Mouse (Mus musculus) macrophage (primary cell): ENCODE results near the gene Trim28. TPM values are rescaled to one million over a fixed set of nuclear protein-coding genes. Genes with fewer than 3 reads are reported as not detected.
"Not testable (repeated sequence)": the region's sequence is repeated elsewhere in the genome, so short reads cannot be mapped to it uniquely, and the experiment has no call there.

Experiments used
- H3K27ac ChIP-seq: fragments of 350-480 bp; formaldehyde crosslinking; 2 replicates; pipeline ENCODE4 v1.9.0; 2021
- H3K36me3 ChIP-seq: fragments of 350-480 bp; formaldehyde crosslinking; 2 replicates; pipeline ENCODE4 v1.9.0; 2021; ENCODE audit errors: inconsistent target
- H3K4me3 ChIP-seq: fragments of 350-480 bp; formaldehyde crosslinking; 2 replicates; pipeline ENCODE4 v1.9.0; 2021; ENCODE audit errors: inconsistent target
- H3K79me2 ChIP-seq: fragments of 350-480 bp; formaldehyde crosslinking; 2 replicates; pipeline ENCODE4 v1.9.0; 2021; ENCODE audit errors: inconsistent target
- WGBS: methylation state at CpG from one replicate; pipeline ENCODE4 v1.1.7; 2026; ENCODE audit warnings: inconsistent platforms; ENCODE audit not compliant: missing documents; 5-methylcytosine and 5-hydroxymethylcytosine counted together
- polyA plus RNA-seq: library from polyadenylated mRNA; stranded (reverse); fragments of 250-400 nt; gene quantifications from 3 replicates; pipeline ENCODE4 v1.2.4, GENCODE M21; 2018; ENCODE audit warnings: inconsistent platforms

Gene Trim28
- polyA plus RNA-seq, 1 experiment from 2014 or later: 85.7 TPM

- no peaks in the 10 kb centered on the region for H3K79me2 ChIP-seq
- no peak overlapping the region for H3K27ac ChIP-seq
- no peaks in the 10 kb centered on the region for H3K36me3 ChIP-seq
- 93% methylated on average over 11 of the region's 13 CpGs for WGBS
- H3K4me3 ChIP-seq: no peak overlapping the region
Observed at GRCm38 (mm10) chr7:13053001-13053400, 54.1 kb downstream of the Trim28 start.

GRCm38 (mm10) chr7:13053501-13053900 lies 54.6 kb downstream of the Trim28 start:
- Histone ChIP-seq H3K4me3 (no peak overlapping the region; the same call in 1 of the 2 replicates), H3K27ac (no peak overlapping the region)
- WGBS: 100% methylated on average over 2 of the region's 2 CpGs

GRCm38 (mm10) chr7:13053961-13054286 lies 55.0 kb downstream of the Trim28 start:
- H3K79me2 ChIP-seq: no peaks in the 10 kb centered on the region
- H3K4me3 ChIP-seq: peak overlapping the region; percentile 63
- WGBS: 4% methylated on average over 15 of the region's 15 CpGs
- no peaks in the 10 kb centered on the region for H3K36me3 ChIP-seq
- H3K27ac ChIP-seq: peak overlapping the region; percentile 72; the same call in 1 of the 2 replicates

More at GRCm38 (mm10) chr7:13053501-13053900, 54.6 kb downstream of the Trim28 start:
- H3K36me3 ChIP-seq: no peaks in the 10 kb centered on the region
- no peaks in the 10 kb centered on the region for H3K79me2 ChIP-seq

GRCm38 (mm10) chr7:13054287-13055010 lies 55.5 kb downstream of the Trim28 start, which contains the start of gene Mzf1:
Gene Mzf1, minus strand, starts transcription at chr7:13054764.
- H3K27ac ChIP-seq: peak within 1 kb of the TSS; percentile 72
- under 1% methylated on average over 41 of the region's 41 CpGs for WGBS
- H3K4me3 ChIP-seq: peak within 1 kb of the TSS; percentile 63
- H3K36me3 ChIP-seq: no peaks in the 10 kb centered on the region
- no peaks in the 10 kb centered on the region for H3K79me2 ChIP-seq

- H3K36me3 ChIP-seq: no peaks in the 10 kb centered on the region
- no peaks in the 10 kb centered on the region for H3K79me2 ChIP-seq
- WGBS: 77% methylated on average over 8 of the region's 8 CpGs
- H3K4me3 ChIP-seq: no peak overlapping the region
- H3K27ac ChIP-seq: no peak overlapping the region
Observed at GRCm38 (mm10) chr7:13056913-13057700, 58.2 kb downstream of the Trim28 start.

- Histone ChIP-seq H3K36me3 (no peaks in the 10 kb centered on the region), H3K4me3 (no peak overlapping the region), H3K27ac (no peak overlapping the region), H3K79me2 (no peaks in the 10 kb centered on the region)
- 89% methylated on average over 8 of the region's 9 CpGs for WGBS
Observed at GRCm38 (mm10) chr7:13059536-13059935, 60.6 kb downstream of the Trim28 start.

GRCm38 (mm10) chr7:13063399-13063798 lies 64.5 kb downstream of the Trim28 start:
- no CpG with 5 or more reads among the region's 2 CpGs for WGBS
- not testable (repeated sequence) for H3K79me2 ChIP-seq, H3K27ac ChIP-seq, H3K4me3 ChIP-seq, H3K36me3 ChIP-seq

- 78% methylated on average over 5 of the region's 5 CpGs for WGBS
- no peaks in the 10 kb centered on the region for H3K79me2 ChIP-seq
- H3K36me3 ChIP-seq: no peaks in the 10 kb centered on the region
- no peak overlapping the region for H3K27ac ChIP-seq
- no peak overlapping the region for H3K4me3 ChIP-seq
Observed at GRCm38 (mm10) chr7:13072293-13072692, 73.4 kb downstream of the Trim28 start.

Other genes with a start within 250 kb of the Trim28 start
- gene Zscan18, start 195.5 kb upstream of the Trim28 start, polyA plus RNA-seq: 0.43 to 1.0 TPM (median 0.47 TPM) in 3 replicates
- gene Zfp329, start 180.3 kb upstream of the Trim28 start, polyA plus RNA-seq: 6.3 to 6.9 TPM (median 6.3 TPM) in 3 replicates
- 17.3 to 21.6 TPM (median 21.1 TPM) in 3 replicates for gene Zfp110, start 164.4 kb upstream of the Trim28 start, polyA plus RNA-seq
- 1.6 to 2.1 TPM (median 1.9 TPM) in 3 replicates for gene Zfp128, start 117.9 kb upstream of the Trim28 start, polyA plus RNA-seq
- gene Zscan22, start 101.3 kb upstream of the Trim28 start, polyA plus RNA-seq: 5.2 to 9.0 TPM (median 7.8 TPM) in 3 replicates
- gene Rps5, start 76.8 kb upstream of the Trim28 start, polyA plus RNA-seq: 260 to 917 TPM (median 815 TPM) in 3 replicates
- gene Rnf225, start 71.7 kb upstream of the Trim28 start, polyA plus RNA-seq: 0.07 TPM in 1 of 3 replicates, not detected in the others
- gene Zfp324, start 33.3 kb upstream of the Trim28 start, polyA plus RNA-seq: 3.0 to 3.7 TPM (median 3.1 TPM) in 3 replicates
- 1.6 to 1.8 TPM (median 1.7 TPM) in 3 replicates for gene Zfp446, start 21.3 kb upstream of the Trim28 start, polyA plus RNA-seq
- not detected in 3 replicates for gene Slc27a5, start 922 bp upstream of the Trim28 start, polyA plus RNA-seq
- 7.4 to 11.7 TPM (median 11.4 TPM) in 3 replicates for gene Zbtb45, start 10.9 kb downstream of the Trim28 start, polyA plus RNA-seq
- 186 to 358 TPM (median 214 TPM) in 3 replicates for gene Chmp2a, start 35.7 kb downstream of the Trim28 start, polyA plus RNA-seq
- gene Ube2m, start 39.2 kb downstream of the Trim28 start, polyA plus RNA-seq: 132 to 209 TPM (median 195 TPM) in 3 replicates
- gene Mzf1, start 55.6 kb downstream of the Trim28 start, polyA plus RNA-seq: 0.28 to 0.98 TPM (median 0.39 TPM) in 3 replicates
- not detected in 3 replicates for gene Vmn1r85, start 96.1 kb downstream of the Trim28 start, polyA plus RNA-seq
- gene Vmn1r86, start 120.8 kb downstream of the Trim28 start, polyA plus RNA-seq: not detected in 3 replicates
- gene Vmn1r87, start 141.0 kb downstream of the Trim28 start, polyA plus RNA-seq: not detected in 3 replicates
- gene Vmn1r88, start 160.5 kb downstream of the Trim28 start, polyA plus RNA-seq: not detected in 3 replicates
- gene Vmn1r89, start 213.9 kb downstream of the Trim28 start, polyA plus RNA-seq: not detected in 3 replicates